Mouse (Mus musculus): Measurements from ENCODE around the gene Usp31.

The Usp31 gene

DNA sequence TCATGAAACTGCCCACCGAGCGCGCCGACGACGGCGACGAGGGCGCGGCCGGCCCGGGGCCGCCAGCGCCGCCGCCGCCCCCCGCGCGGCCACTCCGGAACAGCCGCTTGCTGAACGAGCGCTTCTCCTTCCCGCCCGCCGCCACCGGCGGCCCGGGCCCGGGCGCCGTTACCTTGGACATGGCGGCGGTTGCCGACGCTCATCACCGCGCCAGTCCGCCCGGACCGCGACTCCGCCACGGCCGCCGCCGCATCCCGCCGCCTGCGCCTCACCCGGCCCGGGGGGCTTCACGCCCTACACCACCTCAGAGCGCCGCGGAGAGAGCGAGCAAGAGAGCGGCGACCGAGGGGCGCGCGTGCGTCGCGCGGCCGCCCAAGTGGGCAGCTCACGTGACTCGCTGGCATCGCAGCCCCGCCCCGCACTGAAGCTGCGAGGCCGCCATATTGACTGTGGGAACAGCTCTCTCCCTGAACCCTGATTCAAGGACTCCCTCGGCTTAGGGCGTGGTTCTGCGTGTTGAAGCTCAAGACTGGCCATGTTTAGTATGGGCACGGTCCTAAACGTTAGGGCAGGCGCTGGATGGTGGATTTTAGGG is at the start of gene Usp31:
TSS of gene Usp31 (minus strand) at position 181 of the 595 bp plus-strand sequence.
- peak; percentile 92 for DNase-seq (ENCODE audit: low spot score)

DNA sequence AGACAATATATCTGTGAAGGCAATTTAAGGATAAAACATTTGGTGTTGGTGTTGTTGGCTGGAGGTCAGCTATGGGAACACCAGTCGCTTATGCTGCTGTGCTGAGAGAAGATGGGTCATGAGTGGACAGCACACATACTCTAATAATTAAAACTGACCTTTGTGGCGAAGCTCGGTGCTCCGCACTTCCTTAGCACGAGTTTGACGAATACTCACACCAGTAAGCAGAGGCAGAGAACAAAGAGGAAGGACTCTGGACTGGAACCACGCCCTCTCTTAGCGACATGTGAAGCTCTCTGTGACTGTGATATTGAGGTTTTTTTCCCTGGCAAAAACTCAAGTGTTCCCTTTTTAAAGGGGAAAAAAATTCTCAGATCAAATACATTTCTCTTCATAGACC is 47.7 kb upstream of the Usp31 start:
- no peak for DNase-seq (ENCODE audit: low spot score)

DNA sequence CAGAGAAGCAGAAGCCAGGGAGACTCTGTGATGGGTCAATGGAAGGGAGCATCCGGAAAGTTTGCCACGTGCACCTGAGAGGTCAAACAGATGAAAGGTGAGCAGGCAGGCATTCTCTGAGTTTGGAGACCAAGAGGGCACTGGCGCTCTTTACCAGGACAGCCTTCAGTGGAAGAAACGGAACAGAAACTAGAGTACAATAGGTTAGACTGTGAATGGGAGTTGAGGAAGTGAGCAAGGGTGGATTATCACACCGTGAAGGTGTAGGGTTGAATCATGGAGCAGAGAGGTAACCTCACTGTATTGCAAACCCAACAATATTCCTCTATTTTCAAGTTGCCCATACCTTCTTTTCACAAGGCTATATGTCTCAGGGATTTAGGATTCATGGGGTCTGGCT is 43.2 kb upstream of the Usp31 start:
- no peak for DNase-seq (ENCODE audit: low spot score)

DNA sequence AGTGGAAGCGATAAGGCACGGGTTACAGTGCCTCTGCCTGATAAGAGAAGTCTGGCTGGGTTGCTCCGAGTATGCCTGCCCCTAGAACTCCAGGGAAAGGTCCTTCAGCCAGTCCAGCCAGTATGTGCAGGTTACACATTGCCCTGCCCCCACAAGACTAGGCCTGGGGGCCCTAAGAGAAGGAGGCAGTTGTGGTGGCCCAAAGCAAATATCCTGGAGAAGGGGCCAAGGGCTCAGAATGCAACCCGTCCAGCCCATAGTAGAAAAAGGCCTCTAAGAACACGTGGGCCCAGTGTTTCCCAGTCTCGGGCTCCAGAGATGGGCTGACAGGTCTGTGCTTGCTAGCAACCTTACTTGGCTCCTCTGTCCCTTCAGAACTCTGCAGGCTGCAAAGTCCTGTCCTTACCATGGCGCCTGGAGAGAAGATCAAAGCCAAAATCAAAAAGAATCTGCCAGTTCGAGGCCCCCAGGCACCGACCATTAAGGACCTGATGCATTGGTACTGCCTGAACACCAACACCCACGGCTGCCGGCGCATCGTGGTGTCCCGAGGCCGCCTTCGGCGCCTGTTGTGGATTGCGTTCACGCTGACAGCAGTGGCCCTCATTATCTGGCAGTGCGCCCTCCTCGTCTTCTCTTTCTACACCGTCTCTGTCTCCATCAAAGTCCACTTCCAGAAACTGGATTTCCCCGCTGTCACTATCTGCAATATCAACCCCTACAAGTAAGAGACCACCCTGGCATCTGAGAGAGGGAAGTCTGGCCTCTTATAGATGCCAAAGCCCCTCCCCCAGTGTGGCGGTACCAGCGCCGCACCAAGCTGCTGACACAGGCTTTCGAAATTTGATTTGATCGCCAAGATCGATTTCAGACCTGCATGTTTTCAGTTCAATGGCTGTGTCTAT is 30.7 kb upstream of the Usp31 start:
- no peak for DNase-seq (ENCODE audit: low spot score)

GRCm38 (mm10) chr7:121734171-121734831 is 27.2 kb upstream of the Usp31 start, which contains the start of gene Scnn1g:
Gene Scnn1g, plus strand, starts transcription at chr7:121734479.
- DNase-seq (ENCODE audit: low spot score): peak; percentile 36

DNA sequence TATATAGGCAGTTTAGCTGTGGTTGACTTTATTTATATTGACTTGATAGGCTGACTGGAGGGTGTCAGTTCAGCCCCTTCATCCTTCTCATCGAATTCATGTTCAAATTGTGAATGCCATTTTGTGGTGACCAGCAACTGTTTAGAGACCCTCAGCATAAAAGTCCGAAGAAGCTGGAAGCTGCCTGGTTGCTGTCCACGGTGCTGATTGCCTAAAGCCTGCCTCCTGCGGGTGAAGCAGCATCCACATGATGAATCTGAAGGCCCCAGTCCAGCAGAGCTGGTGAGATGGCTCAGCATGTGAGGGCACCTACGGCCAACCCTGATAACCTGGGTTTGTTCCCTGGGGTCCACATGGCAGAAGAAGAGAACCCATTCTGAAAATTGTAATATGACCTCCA is 23.2 kb upstream of the Usp31 start:
- DNase-seq (ENCODE audit: low spot score): no peak

DNA sequence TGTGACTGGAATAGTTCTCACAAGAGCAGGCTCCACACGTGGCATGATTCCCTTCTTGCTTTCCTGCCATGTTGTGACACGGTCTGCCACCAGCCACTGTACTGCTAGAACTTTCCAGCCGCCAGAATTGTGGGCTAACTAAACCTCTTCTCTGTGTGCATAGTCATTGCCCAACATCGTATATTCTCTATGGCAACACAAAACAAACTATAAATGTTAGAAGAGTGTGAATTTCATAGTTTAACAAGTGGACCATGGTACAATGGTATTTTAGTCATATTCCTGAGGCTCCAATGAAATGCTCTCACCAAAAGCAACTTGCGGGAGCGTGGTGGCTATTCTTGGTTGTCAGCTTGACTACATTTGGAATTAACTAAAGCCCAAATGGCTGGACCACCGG is 10.0 kb upstream of the Usp31 start:
- no peak for DNase-seq (ENCODE audit: low spot score)

DNA sequence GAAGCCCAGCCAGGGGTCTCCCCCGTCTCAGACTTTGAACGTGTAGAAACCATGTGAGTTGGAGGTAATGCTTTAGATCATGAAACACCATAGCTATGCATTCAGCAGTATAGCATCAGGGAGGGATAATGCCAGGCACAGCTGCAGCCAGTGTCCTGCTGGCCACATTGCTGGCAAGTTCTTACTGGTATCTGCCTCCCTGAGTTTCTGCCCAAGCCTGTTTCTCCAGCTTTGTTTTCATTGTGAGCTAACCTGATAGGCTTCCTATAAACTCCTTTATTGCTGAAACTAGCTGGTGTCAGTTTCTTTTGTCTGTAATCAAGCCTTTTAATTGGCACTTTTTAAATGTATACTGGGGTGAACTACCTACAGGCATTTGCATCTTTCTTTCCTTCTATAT is 4.1 kb upstream of the Usp31 start:
- no peak for DNase-seq (ENCODE audit: low spot score)

DNA sequence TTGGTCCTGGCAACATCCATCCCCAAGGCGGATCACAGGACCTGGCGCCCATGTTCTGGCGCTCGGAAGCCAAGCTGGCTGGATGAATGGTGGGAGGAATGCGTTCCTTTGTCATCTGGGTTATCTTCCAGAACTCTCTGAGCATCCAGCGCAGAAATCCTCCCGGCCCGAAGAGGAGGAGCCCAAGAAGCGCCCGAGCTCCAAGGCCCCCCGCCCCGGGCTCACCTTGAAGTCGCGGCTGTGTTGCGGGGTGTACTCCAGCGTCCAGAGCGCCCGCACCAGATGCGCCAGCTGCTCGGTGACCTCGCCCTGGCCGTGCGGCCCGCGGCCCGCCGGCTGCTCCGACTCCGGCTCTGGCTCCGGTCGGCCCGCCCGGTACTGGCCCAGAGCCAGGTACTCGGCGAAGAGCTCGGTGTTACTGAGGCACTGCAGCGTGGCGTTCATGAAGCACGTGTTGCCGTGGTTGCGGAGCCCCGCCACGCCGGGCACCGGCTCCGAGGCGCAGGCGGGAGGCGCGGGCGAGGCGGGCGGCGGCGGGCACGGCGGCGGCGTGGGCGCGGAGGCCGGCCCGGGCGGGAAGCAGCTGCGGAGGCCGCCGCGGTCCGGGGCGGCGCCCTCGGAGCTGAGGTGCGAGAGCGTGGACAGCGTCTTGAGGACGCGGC is 511 bp downstream of the Usp31 start:
- DNase-seq (ENCODE audit: low spot score): peak; percentile 26

DNA sequence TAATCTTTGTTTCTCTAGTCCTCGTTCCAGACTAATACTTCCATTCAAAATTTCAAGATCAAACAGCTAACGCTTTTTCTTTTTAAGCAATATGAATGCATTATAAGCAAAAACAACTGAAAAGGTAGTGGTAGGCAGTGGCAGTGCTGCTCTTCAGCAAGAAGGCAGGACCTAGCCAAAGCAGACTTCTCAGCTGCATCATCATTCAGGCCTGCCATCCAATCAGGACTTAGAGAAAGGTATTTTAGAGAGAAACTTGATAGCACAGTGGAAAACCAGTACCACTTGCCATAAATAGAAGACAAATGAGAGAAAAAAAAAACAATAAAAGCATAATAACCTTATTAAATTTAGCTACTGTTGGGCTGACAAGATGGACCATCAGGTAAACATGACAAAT is 2.0 kb downstream of the Usp31 start:
- DNase-seq (ENCODE audit: low spot score): no peak

DNA sequence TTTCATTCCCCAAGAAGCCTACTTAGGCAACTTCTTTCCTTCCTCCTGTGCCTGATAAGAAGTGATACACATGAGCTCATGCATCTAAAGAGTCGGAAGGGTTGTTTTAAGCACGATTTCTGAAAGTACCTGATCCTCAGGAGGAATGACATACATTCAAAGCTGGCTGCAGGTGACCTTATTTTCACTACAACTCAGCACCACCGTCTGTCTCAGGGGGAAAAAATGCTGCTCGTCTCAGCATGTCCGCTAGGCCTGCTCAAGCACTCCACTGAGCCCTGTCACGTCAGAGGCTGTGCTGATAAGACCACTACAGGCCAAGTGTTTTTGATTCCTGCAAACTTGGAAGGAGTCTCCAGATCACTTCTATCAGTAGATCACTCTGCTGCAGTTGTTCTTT is 5.1 kb downstream of the Usp31 start:
- peak; percentile 22 for DNase-seq (ENCODE audit: low spot score)

DNA sequence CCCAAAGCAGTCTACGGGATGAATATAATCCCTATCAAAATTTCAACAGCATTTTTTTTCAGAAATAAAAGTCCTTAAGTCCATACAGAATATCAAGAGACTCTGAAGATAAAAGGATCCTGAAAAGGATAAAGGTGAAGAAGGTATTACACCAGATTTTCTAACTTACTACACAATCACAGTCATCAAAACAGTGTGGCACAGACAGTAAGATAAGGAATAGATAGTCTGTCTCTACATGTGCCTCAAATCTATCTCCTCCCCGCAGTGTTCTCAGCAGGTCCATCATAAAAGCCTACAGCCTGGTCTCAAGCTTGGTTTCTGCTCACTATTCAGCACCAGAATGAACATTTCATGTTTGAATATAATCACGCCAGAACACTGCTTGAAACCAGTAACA is 6.6 kb downstream of the Usp31 start:
- no peak for DNase-seq (ENCODE audit: low spot score)

DNA sequence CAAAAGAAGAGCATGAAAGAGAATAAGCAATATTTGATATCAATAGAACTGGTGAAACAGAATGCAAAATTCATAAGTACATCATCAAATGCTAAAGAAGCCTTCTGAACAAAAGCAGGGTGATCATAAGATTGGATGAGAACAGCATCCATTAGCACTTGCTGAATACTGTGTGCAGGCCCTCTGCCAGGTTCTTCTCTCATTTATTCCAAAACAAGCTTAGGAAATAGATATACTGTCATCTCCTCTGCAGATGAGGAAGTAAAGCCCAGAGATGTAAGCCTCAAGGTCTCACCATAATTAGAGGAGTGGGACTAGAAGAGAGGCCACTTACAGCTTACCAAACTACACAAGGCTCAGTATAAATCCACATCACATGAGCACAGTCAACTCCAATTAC is 7.8 kb downstream of the Usp31 start:
- DNase-seq (ENCODE audit: low spot score): no peak

- DNase-seq (ENCODE audit: low spot score): no peak
Measured at GRCm38 (mm10) chr7:121697574-121697973, 9.5 kb downstream of the Usp31 start.

DNA sequence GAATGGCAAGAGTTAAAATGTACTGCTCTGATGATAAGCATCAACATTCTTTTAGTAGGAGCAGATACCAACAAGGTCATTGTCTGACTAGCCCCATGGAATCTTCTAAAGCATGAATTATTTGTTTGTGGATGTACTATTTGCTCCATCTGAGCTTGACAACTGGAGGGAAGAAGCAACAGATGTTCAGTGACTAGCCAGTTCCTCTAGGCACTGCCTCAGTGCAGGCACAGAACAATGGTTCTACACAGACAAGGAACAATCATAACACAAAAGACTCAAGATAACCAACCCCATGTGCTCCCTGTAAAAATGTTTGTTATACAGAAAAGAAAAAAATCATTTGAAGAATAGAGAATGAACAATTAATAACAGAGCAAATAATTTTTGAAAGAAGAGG is 9.9 kb downstream of the Usp31 start:
- DNase-seq (ENCODE audit: low spot score): no peak

- DNase-seq (ENCODE audit: low spot score): no peak
Measured at GRCm38 (mm10) chr7:121691803-121692202, 15.2 kb downstream of the Usp31 start.

DNA sequence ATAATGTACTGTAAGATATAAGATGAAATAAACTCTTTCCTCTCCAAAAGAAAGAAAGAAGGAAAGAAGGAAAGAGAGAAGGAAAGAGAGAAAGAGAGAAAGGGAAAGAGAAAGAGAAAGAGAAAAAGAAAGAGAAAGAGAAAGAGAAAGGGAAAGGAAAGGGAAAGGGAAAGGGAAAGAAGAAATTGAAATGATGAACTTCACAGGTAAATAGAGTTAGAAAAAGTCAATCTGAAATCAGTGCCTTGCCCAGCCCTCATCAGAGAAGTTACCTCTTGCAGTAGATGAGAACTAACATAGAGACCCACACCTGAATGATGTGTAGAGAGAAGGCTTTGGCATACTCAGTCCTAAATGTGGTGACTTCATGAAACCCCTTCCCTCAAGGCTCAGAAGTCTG is 17.7 kb downstream of the Usp31 start:
- DNase-seq (ENCODE audit: low spot score): no peak

- no peak for DNase-seq (ENCODE audit: low spot score)
Measured at GRCm38 (mm10) chr7:121685140-121685984, 21.7 kb downstream of the Usp31 start.

GRCm38 (mm10) chr7:121681191-121681590 is 25.9 kb downstream of the Usp31 start:
- no peak for DNase-seq (ENCODE audit: low spot score)

DNA sequence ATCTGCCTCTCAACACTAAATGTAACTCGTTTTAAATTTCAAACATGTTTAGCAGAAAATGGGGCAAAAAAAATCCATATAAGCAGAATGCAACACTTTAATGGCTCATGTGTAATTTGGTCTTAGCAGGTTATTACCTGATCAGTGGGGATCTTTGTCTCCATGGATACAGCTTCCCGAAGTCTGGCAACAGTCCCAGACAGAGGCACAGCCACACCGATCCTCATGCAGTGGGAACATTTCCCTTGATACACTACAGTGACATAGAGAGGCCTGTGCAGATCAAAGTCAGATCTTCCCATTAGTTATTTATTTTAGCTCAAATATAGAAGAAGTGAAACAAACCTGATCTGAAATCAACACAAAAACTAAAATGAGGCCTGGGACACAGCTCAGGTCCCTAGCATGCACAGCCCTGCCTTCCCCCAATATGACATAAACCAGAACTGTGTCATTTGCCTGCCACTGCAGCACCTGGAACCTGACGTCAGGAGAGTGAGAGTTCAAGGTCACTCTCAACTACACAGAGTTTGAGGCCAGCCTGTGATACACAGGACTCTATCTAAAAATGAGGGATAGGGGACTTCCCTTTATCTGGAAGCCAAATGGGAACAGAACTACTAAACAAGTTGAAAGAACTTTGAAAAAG is 29.8 kb downstream of the Usp31 start:
- DNase-seq (ENCODE audit: low spot score): no peak

GRCm38 (mm10) chr7:121660705-121661104 is 46.3 kb downstream of the Usp31 start:
- no peak for DNase-seq (ENCODE audit: low spot score)

Data from c-Kit-positive CD71-positive TER-119-positive erythroid progenitor cells, embryonic 14.5 days (primary cell).